Mouse (Mus musculus) testis, adult 2 months (tissue): ENCODE measurements around the gene Cd180.

Source experiments
- CTCF ChIP-seq: fragments of 200-500 bp; IDR thresholded peaks from 2 replicates; pipeline ENCODE4 v1.5.1; 2012; ENCODE audit warnings: low read depth, mild to moderate bottlenecking, inconsistent platforms, low read length, moderate library complexity; ENCODE audit not compliant: control insufficient read depth, insufficient read depth, insufficient replicate concordance
- POLR2A ChIP-seq: fragments of 200-500 bp; IDR thresholded peaks from 2 replicates; pipeline ENCODE4 v1.6.1; 2012; ENCODE audit warnings: low read depth, mild to moderate bottlenecking, inconsistent platforms, low read length, moderate library complexity; ENCODE audit not compliant: control insufficient read depth

DNA sequence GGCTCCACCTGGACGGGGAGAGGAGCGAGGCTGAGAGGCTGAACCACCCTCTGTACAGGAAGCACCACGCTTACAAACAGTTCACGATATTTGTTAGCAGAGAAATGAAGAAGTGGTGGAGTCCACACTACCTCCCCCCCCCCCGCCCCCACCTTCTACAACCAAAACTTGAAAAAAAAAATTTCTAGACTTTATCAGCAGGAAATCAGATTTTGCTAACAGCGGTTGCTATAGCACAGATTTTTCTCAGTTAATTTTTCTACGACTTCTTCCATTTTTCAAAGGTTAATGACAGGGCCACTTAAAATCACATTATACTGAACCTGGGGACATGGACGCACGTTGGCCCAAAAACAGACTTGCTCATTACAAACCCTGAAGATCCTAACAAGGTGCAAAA lies 68.1 kb downstream of the Cd180 start:
- TF ChIP-seq POLR2A (no peak), CTCF (no peak)
